In genomic region chr17:44053427-44053826, GRCm38 (mm10) we compare ENCODE assay signal across 16 mouse cellular contexts. TPM values are rescaled to one million over a fixed set of nuclear protein-coding genes. Genes with fewer than 3 reads are reported as not detected.
A peak's percentile ranks its signal among the peaks of the same experiment; 100 is the strongest.
DNase-seq lines count a peak whose midpoint lies in the region; ATAC-seq and TF ChIP-seq lines count a peak whose summit lies in the region.
"Had no signal": no experiment of that assay in that cellular context is flagged by ENCODE, and none has a peak within 500 bp of the region (broad histone marks: within the 10 kb centered on the region; RNA-seq: fewer than 3 reads in every experiment).

No protein-coding gene starts in this region.

- TF ChIP-seq CTCF in spleen, adult 2 months (IDR thresholded peaks at IDR 0.05; ENCODE audit: extremely low read depth, insufficient read depth, insufficient read length, insufficient replicate concordance), result no peak

- no peaks in the 10 kb centered on the region for H3K36me3 ChIP-seq in spleen, adult 2 months (ENCODE audit: control insufficient read depth, insufficient read depth, low read length)
- H3K36me3 ChIP-seq: intestine, embryonic 15.5 days had no signal

- DNase-seq in lung, adult 18-20 months, result peak; percentile 28 to 33
- DNase-seq in lung, postnatal 14 days, result no peak
- peak; percentile 42 for DNase-seq in c-Kit-positive CD71-negative TER-119-negative erythroid progenitor cells, embryonic 14.5 days (ENCODE audit: low read depth)
- DNase-seq in spleen, adult 2 months (ENCODE audit: low read depth in 1 of 2, low spot score in 2 of 2), result peak; percentile 17 to 27
- DNase-seq in thymus, postnatal 14 days, result no peak
- no peak for DNase-seq in frontal cortex, postnatal 10 days (ENCODE audit: low spot score in 2 of 2)
- DNase-seq: cerebellum, postnatal 10 days; heart, postnatal 4 days; left cerebral cortex, postnatal 4 days; thymus, postnatal 36 days had no signal

- TF ChIP-seq POLR2A in spleen, adult 2 months (IDR thresholded peaks at IDR 0.05; ENCODE audit: low read depth, low read length), result no peak

- peak; percentile 99 for ATAC-seq in megakaryocyte, adult 5-6 weeks (ENCODE audit: poor library complexity, severe bottlenecking)
- ATAC-seq: forebrain, embryonic 14.5 days; intestine, embryonic 15.5 days had no signal

- H3K27ac ChIP-seq in spleen, adult 2 months (ENCODE audit: insufficient read depth, low read length), result no peak overlapping the region
- H3K27ac ChIP-seq: intestine, embryonic 15.5 days; layer of hippocampus, adult 2 months; liver, embryonic 14.5 days had no signal

- 6% methylated on average over 4 of the region's 4 CpGs for WGBS in spleen, adult 2 months

- no peaks in the 10 kb centered on the region for H3K4me1 ChIP-seq in spleen, adult 2 months (ENCODE audit: control insufficient read depth, insufficient read depth, insufficient read length)
- H3K4me1 ChIP-seq: intestine, embryonic 15.5 days had no signal

- no peaks in the 10 kb centered on the region for H3K27me3 ChIP-seq in spleen, adult 2 months (ENCODE audit: control insufficient read depth, insufficient read depth, low read length)
- H3K27me3 ChIP-seq: intestine, embryonic 15.5 days had no signal

- no peak overlapping the region for H3K4me3 ChIP-seq in spleen, adult 2 months (ENCODE audit: extremely low read depth, insufficient read depth, insufficient read length)
- H3K4me3 ChIP-seq: erythroblast, embryonic 14.5 days; intestine, embryonic 15.5 days; layer of hippocampus, adult 2 months had no signal

RNA-seq across cellular contexts. Expression of gene Enpp5, which starts 25.2 kb away (rescaled TPM):
- total RNA-seq in megakaryocyte, adult 5-6 weeks (2015), result 1.2 and 1.4 TPM in 2 replicates
- total RNA-seq in megakaryocyte, adult 5-6 weeks (2017), result 2.2 and 4.5 TPM in 2 replicates
- polyA plus RNA-seq in spleen, adult 2 months (2012; rRNA removed), result 4.9 and 5.4 TPM in 2 replicates

RNA-seq across cellular contexts. Expression of gene Enpp4, which starts 52.2 kb away (rescaled TPM):
- 2.1 and 4.2 TPM in 2 replicates for total RNA-seq in megakaryocyte, adult 5-6 weeks (2015)
- total RNA-seq in megakaryocyte, adult 5-6 weeks (2017), result 2.5 and 3.0 TPM in 2 replicates
- 3.3 and 3.4 TPM in 2 replicates for polyA plus RNA-seq in spleen, adult 2 months (2012; rRNA removed)

Comparison
In these comparisons a context has a peak if more than half of its experiments do, and no peak if none do; other contexts are left out.
1. DNase-seq: peak in lung, adult 18-20 months (2 of 2), c-Kit-positive CD71-negative TER-119-negative erythroid progenitor cells, embryonic 14.5 days (single experiment) and spleen, adult 2 months (2 of 2); none in lung, postnatal 14 days (single experiment), thymus, postnatal 14 days (single experiment) and frontal cortex, postnatal 10 days (0 of 2).